Mouse (Mus musculus) layer of hippocampus, adult 18-20 months (tissue): ENCODE results near the gene Taar6. TPM values are rescaled to one million over a fixed set of nuclear protein-coding genes. Genes with fewer than 3 reads are reported as not detected.
A peak's percentile ranks its signal among the peaks of the same experiment; 100 is the strongest.

Experiments
- DNase-seq, 2 experiments: peaks; one replicate each; pipeline ENCODE4 v3.0.0; 2022; ENCODE audit warnings: low spot score in 2 of 2
- long read RNA-seq: library from polyadenylated mRNA; stranded (forward); transcript quantifications from one replicate; pipeline ENCODE4 v2.0.0, GENCODE M21; 2021
- total RNA-seq, 2 experiments: library from RNA; stranded (reverse); gene quantifications; 2 replicates each; pipeline ENCODE4 v1.2.3; 2021

The Taar6 gene
- total RNA-seq = not detected
- long read RNA-seq = 0 reads

DNA sequence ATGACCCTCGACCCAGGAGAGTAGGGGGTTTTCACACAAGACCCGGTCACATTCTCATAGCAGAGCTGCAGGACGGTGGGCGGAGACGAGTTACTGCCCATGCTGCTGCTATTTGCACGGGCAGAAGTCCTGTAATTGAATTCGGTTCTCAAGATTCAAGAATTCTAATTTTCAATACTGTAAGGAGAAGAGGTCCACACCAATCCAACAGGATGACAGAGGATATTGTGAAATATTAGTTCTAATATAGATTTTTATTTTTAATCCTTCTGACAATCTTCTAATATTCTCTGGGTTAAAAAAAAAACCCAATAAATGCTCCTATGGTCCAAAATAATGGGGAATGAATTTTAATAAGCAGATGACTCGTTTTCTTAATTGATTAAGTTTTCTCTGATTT is at the start of gene Taar6:
Gene Taar6 (minus strand): TSS at position 101 of the 400 bp plus-strand sequence.
- DNase-seq = no peak

DNA sequence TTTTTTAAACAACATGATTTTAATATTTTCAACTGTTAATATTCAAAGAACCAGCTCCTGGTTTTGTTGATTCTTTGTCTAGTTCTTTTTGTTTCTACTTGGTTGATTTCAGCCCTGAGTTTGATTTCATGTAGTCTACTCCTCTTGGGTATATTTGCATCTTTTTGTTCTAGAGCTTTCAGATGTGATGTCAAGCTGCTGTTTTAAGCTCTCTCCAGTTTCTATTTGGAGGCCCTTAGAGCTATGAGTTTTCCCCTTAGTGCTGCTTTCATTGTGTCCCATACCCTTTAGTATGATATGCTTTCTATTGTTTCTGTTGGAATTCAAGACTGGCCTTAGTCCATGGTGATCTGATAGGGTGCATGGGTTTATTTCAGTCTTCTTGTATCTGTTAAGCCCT is 45.9 kb upstream of the Taar6 start:
- no peak for DNase-seq

DNA sequence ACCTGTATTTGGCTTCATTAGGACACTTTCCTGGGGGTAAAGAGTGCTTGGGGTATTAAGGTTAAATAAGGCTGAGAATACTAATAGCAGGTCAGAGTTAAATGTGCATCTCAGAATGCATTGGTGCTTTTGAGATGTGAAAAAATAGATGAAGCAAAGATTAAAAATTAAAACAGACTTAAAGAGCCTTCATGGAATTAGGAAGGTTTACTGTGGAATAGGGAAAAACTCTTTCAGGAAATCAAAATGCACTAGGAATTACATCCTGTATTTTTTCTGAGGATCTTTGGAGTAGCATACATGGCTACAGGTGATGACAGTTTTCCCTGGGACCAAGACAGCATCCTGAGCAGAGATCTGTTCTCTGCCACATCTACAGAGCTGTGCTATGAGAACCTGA is 41.5 kb upstream of the Taar6 start, which contains the start of gene Taar7d:
Gene Taar7d (plus strand): TSS at position 301 of the 400 bp plus-strand sequence.
- no peak for DNase-seq

DNA sequence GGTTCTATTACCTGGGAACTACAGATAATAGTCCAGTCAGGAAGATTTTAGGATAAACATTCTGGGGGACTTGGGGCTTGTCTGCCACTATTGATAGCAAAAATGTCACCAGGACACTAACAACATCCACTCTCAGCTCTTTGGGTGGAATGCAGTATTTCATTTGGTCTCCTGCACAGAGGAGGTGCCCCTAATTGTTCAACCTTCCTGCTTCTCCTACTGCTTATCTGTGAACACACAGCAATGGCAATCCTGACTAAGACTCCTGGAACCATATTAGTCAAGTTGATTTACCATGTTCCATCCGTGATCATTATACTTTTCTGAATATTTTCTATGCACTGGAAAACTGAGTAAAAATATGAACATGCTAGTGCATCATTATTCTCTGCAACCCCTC is 22.7 kb upstream of the Taar6 start:
- DNase-seq = no peak

DNA sequence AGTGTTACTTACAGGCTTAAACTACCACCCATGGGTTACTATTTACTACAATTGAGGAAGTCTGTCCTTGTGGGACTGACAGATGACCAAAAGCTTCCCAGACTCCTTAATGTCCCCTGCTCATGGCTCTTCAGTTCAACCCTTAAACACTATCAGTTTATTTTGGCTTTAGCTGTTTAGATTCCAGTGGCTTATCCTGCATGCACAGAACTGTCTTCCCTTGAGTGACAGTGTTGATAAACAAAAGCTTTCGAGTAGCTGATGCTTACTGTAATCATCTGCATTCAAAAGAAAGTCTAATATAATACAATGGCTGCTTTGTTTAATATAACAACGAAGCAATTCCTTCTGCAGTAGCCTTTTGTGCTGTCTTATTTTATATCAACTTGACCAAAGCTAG is 21.6 kb upstream of the Taar6 start:
- no peak for DNase-seq

DNA sequence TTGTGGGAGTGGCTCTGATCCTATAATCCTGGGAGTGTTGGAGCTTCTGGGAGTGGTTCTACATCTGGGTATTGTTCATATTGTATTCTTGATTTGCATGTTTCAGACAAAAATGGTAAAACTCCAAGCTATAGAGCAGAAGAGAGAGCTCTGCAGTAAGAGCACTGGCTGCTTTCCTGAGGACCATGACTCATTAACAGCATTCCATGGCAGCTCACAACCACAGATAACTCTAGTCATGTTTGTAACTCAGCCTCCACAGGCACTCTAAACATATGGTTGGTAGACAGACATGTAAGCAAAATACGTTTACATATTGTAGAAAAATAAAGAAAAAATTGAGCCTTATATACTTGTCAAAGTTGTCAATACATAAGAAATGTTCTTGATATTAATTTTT is 21.0 kb upstream of the Taar6 start:
- DNase-seq = no peak

DNA sequence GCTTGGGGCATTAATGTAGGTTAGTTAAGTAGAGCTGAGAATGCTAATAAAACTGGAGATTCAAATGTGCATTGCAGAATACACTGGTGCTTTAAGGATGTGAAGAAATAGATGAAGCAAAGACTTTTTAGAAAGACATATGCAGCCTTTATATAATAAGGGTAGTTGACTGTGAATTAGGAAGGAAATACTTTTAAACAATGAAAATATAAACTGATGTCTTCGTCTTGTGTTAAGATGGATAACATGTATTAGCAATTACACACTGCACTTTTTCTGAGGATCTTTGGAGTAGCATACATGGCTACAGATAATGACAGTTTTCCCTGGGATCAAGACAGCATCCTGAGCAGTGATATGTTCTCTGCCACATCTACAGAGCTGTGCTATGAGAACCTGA is 14.2 kb upstream of the Taar6 start, which contains the start of gene Taar7b:
Gene Taar7b (plus strand): TSS at position 301 of the 400 bp plus-strand sequence.
- no peak for DNase-seq

DNA sequence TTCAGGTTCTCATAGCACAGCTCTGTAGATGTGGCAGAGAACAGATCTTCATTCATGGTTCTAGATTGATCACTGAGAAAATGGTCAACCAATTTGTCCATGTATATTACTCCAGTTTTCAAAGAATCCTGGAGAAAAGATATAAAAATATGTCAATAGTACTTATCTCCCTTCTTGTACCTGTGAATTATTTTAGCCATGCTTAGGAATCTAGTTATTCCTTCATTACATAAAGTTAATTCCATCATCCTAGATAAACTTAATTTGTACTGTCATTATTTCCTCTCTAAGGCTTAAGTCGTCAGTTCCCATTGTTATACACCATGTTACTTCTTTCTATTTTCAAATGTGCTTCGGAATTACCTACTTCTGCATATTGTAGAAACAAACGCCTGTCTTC is 7.9 kb upstream of the Taar6 start, which contains the start of gene Taar7a:
Gene Taar7a (minus strand): TSS at position 101 of the 400 bp plus-strand sequence.
- DNase-seq = no peak

DNA sequence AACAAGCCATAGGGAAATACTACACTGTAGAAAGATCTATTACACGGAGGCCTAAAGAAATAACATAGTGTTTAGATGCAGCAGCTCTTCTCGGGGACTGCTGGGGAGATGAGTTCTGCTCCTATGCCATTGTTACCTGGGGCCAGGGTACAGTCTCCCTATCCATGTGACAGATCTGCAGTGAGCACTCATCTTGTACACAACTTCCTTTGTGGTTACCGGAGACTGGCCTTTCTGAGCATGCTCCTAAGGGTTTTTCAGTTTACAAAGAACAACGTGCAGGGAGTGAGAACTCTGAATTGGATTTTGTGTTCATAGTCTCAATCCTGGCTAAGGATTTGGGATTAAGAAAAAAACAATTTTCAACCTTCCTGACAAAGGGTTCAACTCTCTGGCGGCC is 973 bp upstream of the Taar6 start:
- no peak for DNase-seq

DNA sequence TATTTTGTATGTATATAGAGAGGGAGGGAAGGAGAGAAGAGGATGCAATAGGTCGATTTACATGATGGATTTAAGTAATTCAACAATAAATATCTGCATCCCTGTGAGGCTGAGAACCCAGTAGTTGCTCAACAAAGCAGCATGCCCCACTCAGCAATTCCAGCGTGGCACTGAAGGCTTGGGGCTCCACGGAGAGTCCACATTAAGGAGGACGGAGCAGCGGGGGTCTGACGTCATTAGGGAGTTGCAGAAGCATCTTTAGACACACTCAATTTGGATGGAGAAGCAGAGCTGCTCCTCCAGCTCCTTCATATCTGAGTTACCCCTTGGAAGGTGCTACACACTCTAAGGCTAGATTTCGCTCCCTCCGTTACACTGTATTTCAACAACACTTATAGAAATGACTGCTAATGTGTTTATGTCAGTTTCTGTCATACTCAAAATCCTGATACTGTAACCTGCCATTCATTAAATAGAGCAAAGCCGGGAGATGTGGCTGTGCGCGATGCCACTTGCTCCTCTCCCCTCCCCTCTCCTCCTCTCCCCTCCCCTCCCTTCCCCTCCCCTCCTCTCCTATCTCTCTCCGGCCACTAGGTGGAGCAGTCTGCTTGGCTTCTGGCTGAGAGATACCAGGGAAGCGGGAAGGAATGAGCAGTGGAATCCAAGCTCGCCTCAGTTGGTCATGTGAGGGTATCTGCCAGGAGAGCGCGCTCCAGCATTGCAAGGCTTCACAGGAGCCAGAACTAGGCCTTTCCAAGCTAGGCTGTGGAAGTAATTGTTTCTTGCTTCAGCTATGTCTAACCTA is 6.3 kb downstream of the Taar6 start:
- DNase-seq = peak; percentile 54 to 81

DNA sequence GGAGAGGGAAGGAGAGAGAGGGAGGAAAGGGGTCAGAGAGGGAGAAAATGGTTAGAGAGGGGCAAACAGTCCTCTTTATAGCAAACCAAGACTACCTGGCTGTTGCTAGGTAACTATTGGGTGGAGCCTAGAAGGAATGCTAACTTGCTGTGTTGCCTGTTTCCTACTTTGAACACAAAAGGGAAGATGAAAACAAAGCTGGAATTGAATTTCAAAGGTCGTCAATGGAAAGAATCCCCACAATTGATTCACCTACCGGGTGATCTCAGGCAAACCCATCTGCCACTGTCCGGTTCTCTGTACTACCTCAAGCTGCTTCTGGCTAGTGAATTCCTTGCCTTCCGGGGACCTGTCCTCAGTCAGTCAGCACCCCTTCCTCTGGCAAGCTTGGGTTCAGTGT is 7.5 kb downstream of the Taar6 start:
- DNase-seq = no peak

DNA sequence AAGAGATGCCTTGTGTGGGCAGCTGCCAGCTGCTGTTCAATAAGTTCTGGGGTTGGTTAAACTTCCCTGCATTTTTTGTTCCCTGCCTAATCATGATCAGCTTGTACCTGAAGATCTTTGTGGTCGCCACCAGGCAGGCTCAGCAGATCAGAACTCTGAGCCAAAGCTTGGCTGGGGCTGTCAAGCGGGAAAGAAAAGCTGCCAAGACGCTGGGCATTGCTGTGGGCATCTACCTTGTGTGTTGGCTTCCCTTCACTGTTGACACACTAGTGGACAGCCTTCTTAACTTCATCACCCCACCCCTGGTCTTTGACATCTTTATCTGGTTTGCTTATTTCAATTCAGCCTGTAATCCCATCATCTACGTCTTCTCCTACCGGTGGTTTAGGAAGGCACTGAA is 14.2 kb downstream of the Taar6 start:
- no peak for DNase-seq

DNA sequence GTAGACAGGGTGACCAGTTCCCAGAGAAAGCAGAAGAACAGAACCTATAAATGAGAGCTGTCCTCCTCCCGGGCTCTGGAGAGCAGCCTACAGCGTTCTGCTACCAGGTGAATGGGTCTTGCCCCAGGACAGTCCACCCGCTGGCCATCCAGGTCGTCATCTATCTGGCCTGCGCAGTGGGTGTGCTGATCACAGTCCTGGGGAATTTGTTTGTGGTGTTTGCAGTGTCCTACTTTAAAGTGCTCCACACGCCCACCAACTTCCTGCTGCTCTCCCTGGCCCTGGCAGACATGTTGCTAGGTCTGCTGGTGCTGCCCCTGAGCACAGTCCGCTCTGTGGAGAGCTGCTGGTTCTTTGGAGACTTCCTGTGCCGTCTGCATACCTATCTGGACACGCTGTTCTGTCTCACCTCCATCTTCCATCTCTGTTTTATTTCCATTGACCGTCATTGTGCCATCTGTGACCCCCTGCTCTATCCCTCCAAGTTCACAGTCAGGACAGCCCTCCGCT is 14.7 kb downstream of the Taar6 start, which contains the start of gene Taar5:
Gene Taar5 (plus strand): TSS at position 51 of the 510 bp plus-strand sequence.
- no peak for DNase-seq

DNA sequence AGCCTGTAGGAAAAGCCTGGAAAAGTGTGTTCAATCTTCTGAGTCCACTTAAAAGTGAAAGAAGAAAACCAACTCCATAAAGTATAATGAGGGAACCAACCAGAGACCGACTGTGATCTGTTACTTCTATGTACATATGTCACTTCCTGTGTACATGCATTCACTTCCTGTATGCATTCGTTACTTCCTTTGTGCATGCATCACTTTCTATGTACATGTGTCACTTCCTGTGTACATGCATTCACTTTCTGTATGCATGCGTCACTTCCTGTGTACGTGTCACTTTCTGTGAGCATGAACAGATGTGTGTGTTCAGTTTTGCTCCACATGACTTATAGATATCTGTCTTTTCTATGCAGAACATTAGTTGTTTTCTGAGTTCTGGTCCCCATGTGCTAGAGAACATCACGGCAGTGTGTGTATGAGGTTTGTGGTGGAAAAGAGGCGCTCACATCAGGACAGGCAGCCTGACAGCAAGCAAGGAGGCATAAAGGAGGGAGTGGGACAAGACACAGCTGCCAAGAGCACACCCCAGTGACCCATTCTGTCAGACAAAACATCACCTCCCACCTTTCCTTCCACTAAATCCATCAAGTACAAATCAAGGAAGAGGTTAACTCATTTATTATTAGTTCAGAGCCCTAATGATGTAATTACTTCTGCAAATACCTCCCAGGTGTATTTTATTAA is 20.4 kb downstream of the Taar6 start:
- no peak for DNase-seq

DNA sequence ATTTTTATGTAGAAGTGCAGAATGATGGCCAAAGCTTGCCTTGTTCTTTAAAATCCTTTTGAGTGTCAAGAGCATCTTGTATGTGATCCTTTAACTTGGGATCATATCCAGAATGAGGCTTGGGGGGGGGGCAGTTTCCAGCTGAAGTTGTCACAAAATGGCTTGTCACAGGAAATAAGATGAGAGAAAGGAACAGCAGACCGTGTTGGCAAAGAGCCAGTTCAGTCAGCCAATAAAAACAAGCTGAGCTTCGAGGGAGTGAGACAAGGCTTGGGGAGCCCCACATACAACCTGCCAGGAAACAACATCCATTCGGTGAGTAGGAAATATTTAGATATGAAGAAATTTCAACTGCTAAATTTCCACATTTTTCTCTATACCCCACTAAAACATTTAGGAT is 22.0 kb downstream of the Taar6 start:
- no peak for DNase-seq

DNA sequence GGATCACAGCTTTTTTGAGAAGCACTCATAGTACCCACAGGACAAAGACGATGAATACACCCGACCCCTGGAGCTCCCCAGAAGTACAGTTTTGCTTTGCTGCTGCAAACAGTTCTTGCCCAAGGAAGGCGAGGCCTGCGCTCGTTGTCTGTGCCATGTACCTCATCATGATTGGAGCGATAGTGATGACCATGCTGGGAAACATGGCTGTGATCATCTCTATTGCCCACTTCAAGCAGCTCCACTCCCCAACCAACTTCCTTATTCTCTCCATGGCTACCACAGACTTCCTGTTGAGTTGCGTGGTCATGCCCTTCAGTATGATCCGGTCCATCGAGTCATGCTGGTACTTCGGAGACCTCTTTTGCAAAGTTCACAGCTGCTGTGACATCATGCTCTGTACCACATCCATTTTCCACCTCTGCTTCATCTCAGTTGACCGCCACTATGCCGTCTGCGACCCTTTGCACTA is 25.0 kb downstream of the Taar6 start, which contains the start of gene Taar4:
Gene Taar4 (plus strand): TSS at position 51 of the 472 bp plus-strand sequence.
- no peak for DNase-seq

DNA sequence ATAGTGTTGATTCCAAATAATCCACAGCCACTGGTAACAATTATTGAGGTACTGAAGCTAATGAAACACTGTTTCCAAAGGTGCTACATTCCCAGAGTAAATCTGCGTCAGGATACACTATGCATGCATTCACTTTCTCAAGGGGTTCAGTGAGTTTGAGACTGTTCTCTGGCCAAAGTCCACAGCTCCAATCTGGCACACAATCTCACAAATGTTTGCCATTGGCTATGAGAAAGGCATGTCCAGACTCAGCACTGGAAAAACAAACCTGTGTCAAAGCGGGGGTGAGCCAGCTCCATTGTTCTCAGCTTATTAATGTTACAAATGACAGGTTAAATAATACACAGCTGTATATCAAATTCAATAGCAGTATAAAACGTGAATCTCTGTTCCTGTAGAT is 26.4 kb downstream of the Taar6 start:
- no peak for DNase-seq

DNA sequence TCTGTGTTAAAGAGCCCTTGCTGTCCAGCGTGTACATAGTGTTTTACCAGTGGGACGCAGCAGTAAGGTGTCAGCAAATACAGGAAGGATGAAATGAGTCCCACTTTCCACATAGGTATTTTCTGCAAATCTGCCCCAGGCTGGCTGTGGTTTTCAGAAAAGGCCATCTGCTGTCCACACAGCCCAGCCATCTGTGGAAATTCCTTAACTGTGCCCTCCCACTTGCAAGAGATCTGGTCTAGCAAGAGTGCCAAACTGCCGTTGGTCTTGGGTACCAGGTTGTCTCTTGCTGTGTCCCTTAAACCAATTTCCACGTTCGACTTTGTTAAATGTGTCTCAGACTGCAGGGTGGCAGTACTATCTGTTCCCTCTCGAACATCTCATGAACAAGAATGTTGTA is 33.7 kb downstream of the Taar6 start:
- no peak for DNase-seq

DNA sequence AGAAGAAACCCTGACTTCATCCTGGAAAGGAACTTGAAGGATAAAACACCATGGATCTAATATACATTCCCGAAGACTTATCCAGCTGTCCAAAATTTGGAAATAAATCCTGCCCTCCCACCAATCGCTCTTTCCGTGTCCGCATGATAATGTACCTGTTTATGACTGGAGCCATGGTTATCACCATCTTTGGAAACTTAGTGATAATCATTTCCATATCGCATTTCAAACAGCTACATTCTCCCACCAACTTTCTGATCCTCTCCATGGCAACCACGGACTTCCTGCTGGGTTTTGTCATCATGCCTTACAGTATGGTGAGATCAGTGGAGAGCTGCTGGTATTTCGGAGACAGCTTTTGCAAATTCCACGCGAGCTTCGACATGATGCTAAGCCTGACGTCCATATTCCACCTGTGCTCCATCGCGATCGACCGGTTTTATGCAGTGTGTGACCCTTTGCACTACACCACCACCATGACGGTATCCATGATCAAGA is 35.9 kb downstream of the Taar6 start, which contains the start of gene Taar3:
Gene Taar3 (plus strand): TSS at position 51 of the 498 bp plus-strand sequence.
- peak in 1 of 2 experiments; percentile 18 for DNase-seq

DNA sequence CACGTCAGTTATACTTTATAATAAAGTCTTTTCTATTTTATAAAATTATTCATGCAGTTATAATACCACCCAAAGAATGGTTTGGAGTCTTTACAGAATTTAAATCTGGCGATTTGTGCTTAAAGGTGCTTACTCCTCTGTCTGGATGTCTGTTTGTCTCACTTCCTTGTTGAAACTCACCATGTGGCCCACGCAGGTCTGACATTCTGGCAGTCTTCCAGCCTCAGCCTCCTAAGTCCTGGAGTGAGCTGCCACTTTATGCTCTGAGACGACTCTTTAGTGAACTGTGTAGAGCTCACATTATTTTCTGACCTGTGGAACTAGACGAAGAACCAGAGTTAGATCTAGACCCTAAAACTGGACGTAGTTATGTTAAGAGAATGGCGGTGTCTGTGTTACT is 37.4 kb downstream of the Taar6 start:
- DNase-seq = no peak

DNA sequence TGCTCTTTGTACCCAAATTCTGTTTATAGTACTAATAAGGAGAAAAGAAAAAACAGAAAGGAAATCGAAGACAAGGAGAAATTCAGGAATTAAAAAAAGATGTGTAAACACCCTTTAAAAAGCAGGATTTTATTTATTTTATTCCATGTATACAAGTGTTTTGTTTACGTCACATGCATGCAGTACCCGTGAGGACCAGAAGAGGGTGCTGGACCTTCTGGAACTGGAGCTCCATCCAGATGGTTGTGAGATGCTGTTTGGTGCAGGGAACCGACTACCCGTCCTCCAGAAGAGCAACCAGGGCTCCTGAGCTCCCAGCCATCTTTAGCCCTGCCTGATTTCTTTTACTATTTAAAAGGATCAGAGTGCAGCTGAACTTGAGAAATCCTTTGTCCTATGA is 43.0 kb downstream of the Taar6 start:
- no peak for DNase-seq

DNA sequence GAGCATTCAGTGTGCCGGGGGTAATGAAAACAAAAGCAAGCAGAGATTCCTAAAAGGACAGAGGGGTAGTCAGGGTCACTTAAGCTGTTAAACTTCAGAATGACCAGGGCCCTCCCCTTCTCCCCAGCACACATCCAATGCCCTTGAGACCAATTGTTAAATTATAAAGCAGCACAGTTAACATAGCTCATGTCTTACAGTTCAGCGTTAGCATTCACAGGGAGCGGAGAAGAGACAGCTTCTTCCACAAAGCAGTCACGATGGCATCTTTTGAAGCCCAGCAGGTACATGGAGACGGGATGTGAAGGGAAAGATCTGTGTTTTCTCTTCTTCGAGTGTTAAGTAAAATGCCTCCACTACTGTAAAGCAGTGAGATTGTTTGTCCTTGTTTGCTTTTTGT is 47.1 kb downstream of the Taar6 start, which contains the start of gene Taar2:
Gene Taar2 (plus strand): TSS at position 261 of the 400 bp plus-strand sequence.
- DNase-seq = no peak
